Mouse (Mus musculus) natural killer cell, adult 2 months (primary cell): ENCODE measurements around the gene Grasp.
A peak's percentile ranks its signal among the peaks of the same experiment; 100 is the strongest.

Experiments used
- DNase-seq, 2 experiments: peaks; one replicate each; pipeline ENCODE4 v3.0.0; 2022; ENCODE audit warnings: low spot score in 2 of 2

The Grasp gene

DNA sequence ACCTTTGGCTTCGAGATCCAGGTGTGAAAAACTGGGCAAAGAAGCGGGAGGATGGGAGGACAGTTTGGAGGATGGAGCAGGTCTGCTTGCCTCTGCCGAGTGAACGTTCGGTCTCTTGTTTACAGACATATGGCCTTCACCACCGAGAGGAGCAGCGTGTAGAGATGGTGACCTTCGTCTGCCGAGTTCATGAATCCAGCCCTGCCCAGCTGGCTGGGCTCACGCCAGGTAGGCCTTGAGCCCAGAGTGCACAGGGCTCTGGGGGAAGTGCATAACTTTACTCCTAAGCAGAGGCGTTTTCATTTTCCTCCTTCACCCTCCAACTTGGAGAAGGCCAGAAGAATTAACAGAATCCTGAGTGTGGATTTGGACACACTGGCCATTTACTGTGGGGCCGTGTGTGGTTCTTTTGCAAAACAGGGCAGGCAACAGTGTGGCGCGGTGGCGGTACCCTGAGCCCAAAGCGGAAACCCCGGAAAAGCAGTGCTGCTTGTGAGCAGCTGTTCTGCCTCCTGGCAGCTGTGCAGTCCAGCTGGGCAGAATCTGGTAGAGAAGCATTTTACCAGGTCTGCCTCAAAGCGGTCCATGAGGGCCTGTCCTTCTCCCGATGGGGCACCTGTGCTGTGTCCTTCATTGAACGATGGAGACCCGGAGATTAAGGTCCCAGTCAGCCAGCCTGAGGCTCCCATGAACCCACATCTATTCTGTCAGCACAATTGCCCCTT, 5.0 kb downstream of the Grasp start:
- no peak for DNase-seq

DNA sequence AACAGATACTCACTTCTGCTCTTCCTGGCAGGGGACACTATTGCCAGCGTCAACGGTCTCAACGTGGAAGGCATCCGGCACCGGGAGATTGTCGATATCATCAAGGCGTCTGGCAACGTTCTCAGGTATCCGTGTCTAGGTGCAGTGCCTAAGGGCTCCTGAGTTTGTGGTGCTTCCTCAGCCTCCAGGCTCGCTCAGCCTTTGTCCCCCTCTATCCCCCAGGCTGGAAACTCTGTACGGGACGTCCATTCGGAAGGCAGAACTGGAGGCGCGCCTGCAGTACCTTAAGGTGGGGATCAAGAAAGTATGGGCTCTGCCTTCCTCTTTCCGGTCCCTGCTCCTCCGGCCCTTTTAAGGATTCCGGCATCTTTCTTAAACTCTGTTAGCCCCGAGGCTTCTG, 6.5 kb downstream of the Grasp start:
- no peak for DNase-seq

DNA sequence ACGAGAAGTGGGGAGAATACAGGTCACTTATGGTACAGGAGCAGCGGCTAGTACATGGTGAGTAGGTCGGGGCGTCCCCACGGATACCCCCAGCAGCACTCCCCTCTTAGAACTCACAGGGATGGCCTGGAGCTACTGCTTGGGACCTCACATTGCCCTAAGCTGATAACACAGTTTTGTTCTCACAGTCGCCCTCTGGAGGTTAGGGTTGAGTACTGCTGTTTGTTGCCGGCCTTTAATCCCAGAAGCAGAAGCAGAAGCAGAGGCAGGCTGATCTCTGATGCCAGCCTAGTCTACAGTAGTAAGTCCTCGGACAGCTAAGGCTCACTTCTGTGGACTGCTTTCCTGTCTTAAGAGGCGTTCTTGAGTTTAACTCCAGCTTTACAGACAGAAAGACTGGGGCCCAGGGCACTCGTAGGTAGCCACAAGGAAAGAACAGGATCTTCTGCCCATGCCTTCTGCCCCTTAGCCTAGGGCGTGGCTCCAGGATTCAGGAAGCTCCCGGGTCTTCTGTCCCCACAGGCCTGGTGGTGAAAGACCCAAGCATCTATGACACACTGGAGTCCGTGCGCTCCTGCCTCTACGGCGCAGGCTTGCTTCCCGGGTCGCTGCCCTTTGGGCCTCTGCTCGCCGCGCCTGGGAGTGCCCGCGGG, 7.1 kb downstream of the Grasp start:
- DNase-seq, result peak; percentile 56 to 72

DNA sequence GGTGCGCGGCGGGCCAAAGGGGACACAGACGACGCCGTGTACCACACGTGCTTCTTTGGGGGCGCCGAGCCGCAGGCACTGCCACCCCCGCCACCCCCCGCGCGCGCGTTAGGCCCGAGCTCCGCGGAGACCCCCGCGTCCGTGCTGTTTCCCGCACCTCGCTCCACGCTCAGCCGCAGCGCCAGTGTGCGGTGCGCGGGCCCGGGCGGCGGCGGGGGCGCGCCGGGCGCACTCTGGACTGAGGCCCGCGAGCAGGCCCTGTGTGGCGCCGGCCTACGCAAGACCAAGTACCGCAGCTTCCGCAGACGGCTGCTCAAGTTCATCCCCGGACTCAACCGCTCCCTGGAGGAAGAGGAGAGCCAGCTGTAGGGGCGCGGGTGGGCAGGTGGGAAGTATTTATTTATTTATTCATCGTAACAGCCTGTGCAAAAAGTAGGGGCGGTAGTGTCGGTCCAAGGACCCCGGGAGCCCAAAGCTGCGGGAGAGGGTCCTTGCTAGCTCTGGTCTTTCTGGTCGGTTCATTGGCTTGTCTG, 7.7 kb downstream of the Grasp start:
- no peak for DNase-seq

DNA sequence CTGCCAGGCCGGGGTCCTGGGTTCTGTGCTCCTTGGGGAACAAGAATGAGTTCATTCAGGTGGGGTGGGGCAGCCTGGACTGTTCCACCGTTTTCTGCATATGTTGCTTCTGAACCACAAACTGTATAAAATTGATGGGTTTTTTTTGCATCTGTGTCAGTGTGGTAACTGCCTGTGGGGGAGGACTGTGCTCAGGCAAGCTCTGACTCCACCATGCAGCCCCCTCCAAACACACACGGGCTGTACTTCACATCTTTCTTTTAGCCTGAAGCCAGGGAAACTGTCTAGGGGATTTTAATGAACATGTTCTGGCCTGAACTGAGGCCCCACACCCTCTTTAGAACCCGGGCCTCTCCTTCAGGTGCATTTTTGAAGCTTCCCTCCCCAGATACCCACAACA, 8.6 kb downstream of the Grasp start:
- no peak for DNase-seq

DNA sequence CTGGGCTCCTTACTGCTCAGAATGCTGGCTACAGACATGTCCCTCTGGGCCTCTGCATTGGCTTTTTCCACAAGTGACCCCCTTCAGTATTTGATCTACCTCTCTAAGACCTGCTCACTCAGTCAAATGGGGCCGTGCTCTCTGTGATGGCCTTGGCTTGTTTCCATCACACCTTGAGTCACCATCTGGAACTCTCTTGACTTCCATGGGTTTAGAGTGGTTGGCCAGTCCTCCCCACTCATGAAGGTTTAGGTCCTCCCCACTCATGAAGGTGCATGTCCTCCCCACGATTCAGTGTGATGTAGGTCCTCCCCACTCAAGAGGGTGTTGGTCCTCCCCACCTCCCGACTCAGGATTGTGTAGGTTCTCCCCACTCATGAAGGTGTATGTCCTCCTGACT, 9.2 kb downstream of the Grasp start:
- DNase-seq, result no peak

DNA sequence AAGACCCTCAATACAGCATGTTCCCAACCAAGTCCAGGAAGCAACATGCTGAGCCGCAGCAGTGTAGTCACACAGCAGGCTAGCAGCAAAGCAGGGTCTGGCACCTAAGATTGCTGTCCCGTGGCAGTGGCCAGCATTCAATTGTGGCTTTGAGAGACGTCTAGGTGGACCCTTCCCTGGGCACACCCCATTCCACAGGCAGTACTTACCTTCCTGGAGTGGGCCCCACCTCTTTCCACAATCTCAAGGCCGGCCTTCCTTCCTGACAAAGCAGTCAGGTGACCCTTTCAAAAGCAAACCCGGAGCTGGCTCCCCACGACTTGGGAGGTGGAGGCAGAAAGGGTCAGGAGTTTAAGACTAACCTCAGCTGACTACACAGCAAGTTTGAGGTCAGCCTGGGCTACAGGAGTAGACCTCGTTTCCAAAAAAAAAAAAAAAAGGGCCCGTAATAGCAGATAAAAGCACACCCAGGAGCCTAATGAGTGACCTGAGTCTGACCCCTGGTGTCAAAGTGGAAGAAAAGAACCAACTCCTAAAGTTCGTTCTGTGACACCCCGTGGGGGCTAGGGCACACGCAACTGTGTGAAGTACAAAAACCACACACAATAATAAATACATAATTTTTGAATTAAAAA, 9.8 kb downstream of the Grasp start:
- DNase-seq, result no peak

DNA sequence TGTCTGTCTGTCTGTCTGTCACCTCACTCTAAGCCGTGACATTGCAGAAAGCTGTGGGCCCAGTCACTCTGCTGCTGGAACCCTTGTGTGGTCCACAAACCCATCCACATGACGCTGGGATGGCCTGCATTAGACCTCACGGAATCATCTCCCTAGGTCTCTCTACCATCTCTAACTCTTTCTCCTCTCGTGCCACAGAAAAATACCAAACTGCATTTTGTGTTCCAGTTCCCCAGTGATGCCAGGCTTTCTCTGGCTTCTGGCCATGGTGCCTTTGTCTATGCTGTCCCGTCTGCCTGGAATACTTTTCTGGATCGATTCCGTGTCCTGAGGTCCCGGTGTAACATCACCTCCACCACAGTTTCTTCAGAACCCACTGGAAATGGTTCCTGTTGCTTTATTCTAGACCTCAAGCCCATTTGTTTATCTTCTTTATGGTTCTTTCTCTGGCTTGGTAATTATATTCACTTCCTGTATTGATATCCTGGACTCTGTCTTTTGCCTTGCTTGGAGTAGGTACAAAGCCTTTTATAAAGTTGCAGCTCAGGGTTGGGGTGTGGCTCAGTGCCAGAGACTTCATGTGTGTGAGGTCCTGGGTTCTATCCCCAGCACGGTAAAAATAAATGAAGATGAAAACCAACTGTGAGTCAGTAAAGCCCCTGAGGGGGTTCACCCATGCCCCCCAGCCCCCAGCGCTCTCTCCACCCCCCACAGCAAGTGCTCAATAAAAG, 10.8 kb downstream of the Grasp start:
- no peak for DNase-seq

DNA sequence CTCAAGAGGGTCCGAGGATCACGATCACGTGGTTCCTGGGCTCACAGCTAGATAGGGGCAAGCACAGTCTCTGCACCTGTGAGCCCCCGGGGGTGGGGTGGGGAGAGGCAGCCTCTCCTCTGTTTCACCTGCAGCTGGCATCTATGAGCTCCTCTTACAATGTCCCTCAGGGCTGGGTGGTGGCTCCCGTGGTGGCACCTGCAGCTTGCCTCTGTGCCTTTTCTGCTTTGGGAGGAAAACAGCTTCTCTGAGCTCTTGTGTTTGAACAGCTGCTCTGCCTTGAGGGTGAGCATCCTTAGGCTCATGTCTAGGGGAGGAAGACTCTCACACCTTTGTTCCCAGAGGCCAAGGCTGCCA, 11.3 kb downstream of the Grasp start:
- DNase-seq, result no peak

DNA sequence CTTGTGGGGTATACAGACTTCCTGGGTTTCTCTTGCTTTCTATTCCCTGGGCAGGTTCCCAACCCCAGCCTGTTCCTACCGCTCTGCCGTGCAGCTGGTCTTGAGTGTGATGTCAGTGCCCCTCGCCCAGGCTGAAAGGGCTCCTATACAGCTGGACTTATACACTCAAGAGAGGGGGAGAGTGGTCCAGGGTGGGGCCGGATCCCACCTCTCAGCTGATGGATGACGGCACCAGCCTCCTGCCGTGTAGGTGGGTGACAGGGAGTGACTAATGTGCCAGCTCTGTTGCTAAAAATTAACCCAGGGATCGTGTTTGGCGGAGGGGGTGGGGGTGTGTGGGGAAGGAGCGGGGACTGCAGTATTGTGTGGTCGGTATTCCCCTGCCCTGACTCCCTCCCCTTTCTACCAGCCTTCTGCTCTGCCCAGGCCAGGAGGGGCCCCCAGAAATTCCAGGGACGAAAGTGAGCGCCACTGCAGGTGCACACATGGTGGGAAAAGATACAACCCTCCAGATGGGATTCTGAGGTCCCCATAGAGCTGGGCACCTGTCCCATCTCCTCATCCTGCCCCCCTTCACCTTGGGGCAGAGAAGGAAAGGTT, 11.8 kb downstream of the Grasp start:
- DNase-seq, result no peak

DNA sequence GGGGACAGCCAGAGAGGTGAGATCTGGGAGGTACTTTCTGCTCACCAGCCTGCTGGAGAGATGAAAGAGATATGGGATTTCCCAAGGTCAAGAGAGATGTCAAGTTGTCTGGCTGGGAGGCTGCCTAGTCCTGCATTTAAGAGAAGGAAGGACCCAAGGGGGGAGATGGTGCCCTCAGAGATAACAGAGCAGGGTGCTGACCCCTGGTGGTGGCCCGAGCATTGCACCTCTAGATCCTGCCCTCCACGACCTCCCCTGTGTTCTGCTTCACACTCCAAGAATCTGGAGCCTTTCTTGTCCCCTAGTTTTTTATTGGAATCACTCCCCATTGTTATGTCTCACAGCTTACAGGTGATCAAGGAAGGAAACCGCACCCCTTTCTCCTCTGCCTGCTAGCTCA, 12.9 kb downstream of the Grasp start:
- peak; percentile 59 to 75 for DNase-seq

DNA sequence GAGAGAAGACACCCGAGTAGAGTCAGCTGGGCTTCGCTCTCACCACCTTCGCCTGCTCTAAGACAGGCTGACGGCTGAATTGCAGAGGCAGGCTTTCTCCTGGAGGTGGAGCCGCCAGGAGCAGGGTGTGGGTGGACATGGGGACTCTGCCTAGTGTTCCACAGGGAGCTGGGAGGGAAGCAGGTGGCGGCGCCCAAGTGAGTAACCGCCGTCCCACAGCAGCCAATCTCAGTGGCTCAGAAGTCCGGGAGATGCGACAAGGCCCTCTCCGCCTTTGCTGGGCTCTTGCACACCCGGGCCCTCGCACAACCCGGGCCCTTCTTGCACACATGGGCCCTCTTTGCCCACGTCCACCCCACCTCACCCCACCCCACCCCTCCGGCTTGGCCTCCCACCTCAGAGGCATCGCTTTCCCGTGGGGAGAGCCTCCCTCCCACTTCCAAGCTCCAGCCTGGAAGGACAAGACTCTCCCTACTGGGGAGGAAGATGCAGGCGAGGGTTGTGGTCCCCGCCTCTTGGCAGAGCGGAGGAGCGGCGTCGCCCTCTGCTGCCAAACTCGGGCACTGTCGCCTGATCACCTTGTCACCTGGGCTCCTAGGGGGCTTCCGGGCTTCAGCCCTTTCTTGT, 15.0 kb downstream of the Grasp start:
- peak in 1 of 2 experiments; percentile 52 for DNase-seq

DNA sequence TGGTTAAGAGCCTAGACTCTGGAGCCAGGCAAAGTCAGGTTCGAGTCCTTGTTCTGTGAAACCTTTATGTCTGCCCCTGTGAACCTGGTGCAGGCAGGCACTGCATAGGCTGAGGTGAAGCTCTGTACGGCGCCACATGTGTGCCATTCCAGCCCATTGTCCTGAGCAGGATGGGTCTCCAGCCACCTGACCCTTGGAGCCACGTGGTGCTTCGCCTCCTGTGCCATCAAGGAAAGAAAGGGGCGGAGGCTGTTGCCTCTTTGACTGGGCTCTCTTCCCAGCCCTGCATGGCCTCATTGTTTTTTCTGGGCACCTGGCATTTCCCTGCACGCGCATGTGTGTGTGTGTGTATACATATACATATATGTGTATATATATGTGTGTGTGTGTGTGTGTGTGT, 15.8 kb downstream of the Grasp start:
- no peak for DNase-seq

DNA sequence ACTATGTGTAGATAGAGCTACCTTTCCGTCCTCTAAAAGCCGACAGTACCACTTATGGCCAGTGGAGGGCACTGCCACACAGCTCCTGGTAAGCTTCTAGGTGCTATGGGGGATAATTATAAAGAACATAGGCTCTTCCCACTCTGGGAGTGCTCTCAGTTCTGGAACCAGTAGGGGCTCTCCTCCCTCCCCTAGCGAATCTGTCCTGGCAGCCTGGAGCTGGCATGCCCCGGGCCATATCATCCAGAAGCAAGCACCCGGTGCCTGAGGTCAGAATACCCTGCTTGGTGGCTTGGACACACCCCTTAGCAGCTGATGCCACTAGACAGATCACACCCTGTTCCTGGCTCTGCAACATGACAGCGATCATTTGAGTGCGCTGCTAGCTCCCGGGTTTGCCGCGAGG, 16.8 kb downstream of the Grasp start:
- DNase-seq, result peak; percentile 81 to 87

DNA sequence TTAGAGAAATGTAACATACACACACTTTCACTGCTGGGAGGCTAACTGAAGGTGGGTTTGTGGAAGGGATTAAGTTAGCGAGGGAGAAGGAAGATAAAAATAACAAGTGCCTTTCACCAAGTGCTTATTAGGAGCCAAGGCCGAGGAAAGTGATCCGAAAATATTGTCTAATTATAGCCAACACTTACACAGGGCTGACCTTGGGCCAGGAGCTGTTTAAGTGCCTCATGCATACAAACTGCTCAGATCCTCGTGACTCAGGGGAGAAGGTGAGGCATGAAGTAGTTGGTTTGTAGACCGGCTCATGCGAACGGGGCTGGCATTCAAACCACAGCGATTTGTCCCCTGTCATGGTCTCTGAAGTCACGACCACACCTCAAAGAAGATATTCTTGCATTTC, 17.2 kb downstream of the Grasp start:
- no peak for DNase-seq

DNA sequence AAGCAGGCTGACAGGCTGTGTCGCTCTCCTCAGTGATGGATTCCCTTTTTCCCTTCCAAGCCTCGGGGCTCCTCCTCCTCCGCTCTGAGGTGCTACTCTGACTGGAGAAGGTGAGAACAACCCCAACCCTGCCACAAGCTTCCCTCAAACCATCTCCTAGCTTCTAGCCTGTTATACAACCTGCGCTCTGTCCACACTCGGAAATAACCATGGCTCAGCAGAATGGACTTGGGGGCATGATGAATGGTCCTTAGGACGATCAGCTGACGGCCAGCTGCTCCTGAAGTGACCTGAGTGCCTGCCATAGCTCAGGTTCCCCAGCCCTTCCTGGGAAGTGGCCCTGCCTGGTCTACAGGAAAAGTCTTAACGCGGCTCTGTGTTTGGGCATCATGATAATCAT, 17.9 kb downstream of the Grasp start:
- no peak for DNase-seq

DNA sequence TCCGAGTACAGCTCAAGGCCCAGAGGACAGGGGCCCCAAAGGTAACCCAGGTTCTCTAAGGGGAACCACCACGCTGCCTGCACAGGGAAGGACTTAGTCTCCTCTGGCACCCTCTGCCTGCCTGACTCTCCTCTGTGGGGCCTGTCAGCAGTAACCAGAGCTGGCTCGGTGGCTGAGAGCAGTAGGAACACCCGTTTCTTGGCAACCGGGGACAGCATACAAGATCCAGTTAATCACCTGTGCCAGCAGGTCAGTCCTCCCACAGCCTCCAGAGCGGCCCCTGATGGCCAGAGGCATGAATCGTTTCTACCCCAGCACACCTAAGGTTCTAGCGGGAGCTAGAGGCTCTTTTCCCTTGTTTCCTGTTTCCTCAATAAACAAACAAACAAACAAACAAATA, 18.7 kb downstream of the Grasp start:
- no peak for DNase-seq

DNA sequence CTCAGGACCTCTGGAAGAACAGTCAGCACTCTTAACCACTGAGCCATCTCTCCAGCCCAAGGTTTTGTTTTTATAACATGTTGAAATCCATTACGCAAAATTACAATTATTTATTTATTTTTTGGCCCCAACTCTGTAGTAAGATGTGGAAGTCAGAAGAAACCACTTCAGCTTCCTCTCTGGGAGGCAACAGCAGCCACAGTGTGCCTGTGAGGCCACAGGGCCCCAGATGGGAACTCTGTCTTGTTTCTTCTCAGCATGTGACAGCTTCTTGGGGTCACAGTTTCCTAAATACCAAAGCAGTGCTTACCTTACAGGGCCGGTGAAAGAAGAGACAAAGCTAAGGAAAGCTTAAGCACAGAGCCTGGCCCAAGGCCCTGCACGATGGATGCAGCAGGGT, 20.0 kb downstream of the Grasp start:
- DNase-seq, result no peak

DNA sequence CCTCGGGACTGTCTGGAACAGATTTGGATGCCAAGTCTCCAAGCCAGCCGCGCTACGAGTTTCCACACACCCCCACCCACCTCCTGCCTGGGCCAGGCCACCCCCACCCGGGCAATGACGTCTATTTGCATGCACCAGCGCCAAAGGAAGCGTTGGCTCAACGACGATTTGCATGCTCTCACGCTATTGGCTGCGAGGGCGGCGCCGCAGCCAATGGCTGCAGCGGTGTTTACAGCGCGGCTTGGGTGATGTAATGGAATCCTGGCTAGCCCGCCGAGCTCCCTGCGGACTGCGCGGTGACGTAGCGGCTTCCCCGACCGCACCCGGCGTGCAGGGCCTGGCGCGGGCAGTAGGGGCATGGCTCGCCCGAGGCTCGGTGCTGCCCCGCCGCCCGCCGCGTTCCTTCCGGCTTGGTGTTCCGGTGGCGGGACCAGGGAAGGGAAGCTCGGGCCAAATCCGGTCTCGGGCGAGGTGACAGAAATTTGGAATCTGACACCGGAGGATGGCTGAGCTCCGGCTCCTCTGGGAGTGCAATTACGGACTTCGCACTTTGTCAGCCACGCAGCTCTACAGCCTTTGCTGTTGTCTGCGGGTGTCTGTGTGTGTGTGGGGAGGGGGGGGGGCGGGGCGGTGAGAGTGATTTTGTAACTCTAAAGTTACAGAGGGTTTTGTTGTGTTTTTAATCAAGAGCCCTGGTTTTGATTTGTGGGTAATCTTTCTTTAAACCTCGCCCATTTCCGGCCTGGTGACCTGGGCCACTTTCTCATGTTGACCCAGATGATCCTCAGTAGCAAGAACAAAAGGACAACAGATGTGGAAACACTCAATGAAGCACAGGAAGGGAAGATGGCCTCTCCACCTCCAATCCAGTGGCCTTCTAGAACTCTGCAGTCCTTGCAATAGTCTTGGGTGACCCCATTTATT, 22.5 kb downstream of the Grasp start:
- DNase-seq, result peak; percentile 95 to 96

DNA sequence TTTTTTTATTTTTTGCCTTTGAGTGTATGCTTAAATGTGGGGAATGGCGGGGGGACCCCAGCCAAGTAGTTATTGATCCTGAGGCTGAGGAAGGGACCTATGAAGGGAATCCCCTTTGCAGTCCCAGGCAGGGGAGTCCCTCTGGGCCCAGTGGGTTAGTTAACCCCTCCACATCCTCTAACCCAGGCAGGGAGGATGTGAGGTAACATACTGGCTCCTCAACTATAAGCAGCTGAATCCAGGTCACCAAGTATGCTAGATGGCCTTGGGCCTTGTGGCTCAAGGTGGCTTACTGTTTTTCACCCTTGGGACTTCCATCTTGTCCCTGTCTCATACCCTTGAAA, 23.1 kb downstream of the Grasp start:
- DNase-seq, result no peak
